Mouse (Mus musculus) E14TG2a.4 (cell line): ENCODE data around the gene Zhx3.
A peak's percentile ranks its signal among the peaks of the same experiment; 100 is the strongest.

Source experiments
- H3K27me3 ChIP-seq: 2 replicates; pipeline ENCODE4 v1.6.1; 2014; ENCODE audit warnings: low read length, control low read depth; ENCODE audit not compliant: insufficient read depth
- H3K36me3 ChIP-seq: 2 replicates; pipeline ENCODE4 v1.6.1; 2014; ENCODE audit warnings: low read length, control low read depth; ENCODE audit not compliant: insufficient read depth
- H3K4me1 ChIP-seq: replicated peaks from 2 replicates; pipeline ENCODE4 v1.6.1; 2014; ENCODE audit warnings: low read depth, low read length, control low read depth
- H3K4me3 ChIP-seq: replicated peaks from 2 replicates; pipeline ENCODE4 v1.5.1; 2014; ENCODE audit warnings: mild to moderate bottlenecking, low read length
- H3K9me3 ChIP-seq: 2 replicates; pipeline ENCODE4 v1.6.1; 2014; ENCODE audit warnings: low read length, control low read depth
- CTCF ChIP-seq: conservative IDR thresholded peaks from 2 replicates; pipeline ENCODE4 v1.5.1; 2014; ENCODE audit warnings: low read length
- NANOG ChIP-seq: IDR thresholded peaks from 2 replicates; pipeline ENCODE4 v1.6.1; 2014; ENCODE audit warnings: borderline replicate concordance, low read length, mixed read lengths
- POU5F1 ChIP-seq: IDR thresholded peaks from 2 replicates; pipeline ENCODE4 v1.6.1; 2014; ENCODE audit warnings: low read length, borderline replicate concordance

Gene Zhx3

DNA sequence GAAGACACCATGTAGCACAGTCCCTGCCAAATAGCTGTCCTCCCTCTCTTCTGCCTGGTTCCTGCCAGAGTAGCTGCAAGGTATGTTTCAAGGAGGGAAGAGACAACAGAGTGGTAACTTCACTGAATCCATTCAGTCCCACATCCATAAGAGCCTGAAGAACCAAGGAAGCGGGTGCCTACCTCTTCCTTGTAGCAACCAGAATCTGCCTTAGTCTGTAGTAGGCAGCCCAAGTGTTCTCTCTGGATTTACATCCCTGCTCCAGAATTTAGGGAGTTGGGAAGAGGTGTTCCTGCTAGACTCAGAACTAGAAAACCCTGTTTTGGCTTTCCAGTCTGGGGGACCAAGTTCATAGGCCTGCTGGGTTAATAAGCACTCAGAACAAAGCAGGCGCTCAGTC lies 105.6 kb downstream of the Zhx3 start:
- H3K36me3 ChIP-seq: peaks cover 47% of the 10 kb centered on the region
- no peaks in the 10 kb centered on the region for H3K9me3 ChIP-seq
- H3K4me1 ChIP-seq: peaks cover 24% of the 10 kb centered on the region
- no peak for TF ChIP-seq NANOG
- no peak for TF ChIP-seq CTCF
- no peak for TF ChIP-seq POU5F1
- no peaks in the 10 kb centered on the region for H3K27me3 ChIP-seq
- no peak overlapping the region for H3K4me3 ChIP-seq

DNA sequence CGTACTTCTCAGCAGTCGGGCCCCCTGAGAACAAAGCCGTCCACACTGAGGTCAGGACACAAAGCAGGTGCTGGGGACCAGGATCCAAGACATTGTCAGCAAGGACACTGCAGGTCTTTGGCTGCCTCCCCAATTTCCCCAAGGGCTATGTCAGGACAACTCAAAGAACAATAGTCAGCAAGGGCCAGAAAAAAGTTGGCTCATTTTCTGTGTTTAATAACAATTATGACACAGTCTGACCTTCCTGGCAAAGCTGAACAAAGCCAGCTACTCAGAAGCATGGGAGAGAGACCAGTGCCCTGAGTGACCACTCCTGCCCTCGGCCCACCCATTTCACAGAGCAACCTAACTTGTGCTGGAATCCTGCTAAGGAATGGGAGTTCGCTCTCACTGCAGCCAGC lies 106.4 kb downstream of the Zhx3 start:
- Histone ChIP-seq H3K4me3 (no peak overlapping the region), H3K4me1 (peaks cover 24% of the 10 kb centered on the region), H3K9me3 (no peaks in the 10 kb centered on the region), H3K36me3 (peaks cover 56% of the 10 kb centered on the region), H3K27me3 (no peaks in the 10 kb centered on the region)
- no peak for TF ChIP-seq POU5F1
- no peak for TF ChIP-seq CTCF
- no peak for TF ChIP-seq NANOG

DNA sequence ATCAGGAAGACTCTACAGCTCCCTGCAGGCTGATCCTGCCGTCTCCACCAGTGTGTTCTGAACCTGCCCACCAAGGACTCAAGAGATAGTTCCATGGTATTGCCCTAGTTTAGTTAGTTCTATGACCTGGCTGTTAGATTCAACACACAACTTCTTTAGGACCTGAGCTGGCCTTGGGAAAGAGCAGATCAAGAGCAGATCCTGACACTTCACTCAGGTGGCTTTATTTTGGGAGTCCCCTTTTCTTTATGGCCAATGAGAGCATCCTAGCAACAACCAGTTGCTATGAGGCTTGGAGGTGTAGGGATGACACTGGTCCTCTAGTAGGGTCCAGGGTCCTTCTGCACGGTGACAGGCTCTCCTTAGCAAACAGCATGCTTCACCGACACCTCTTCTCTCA lies 107.7 kb downstream of the Zhx3 start:
- TF ChIP-seq POU5F1: no peak
- TF ChIP-seq NANOG: no peak
- no peak for TF ChIP-seq CTCF
- H3K9me3 ChIP-seq: no peaks in the 10 kb centered on the region
- H3K4me1 ChIP-seq: peaks cover 24% of the 10 kb centered on the region
- peaks cover 68% of the 10 kb centered on the region for H3K36me3 ChIP-seq
- H3K27me3 ChIP-seq: no peaks in the 10 kb centered on the region
- H3K4me3 ChIP-seq: no peak overlapping the region

DNA sequence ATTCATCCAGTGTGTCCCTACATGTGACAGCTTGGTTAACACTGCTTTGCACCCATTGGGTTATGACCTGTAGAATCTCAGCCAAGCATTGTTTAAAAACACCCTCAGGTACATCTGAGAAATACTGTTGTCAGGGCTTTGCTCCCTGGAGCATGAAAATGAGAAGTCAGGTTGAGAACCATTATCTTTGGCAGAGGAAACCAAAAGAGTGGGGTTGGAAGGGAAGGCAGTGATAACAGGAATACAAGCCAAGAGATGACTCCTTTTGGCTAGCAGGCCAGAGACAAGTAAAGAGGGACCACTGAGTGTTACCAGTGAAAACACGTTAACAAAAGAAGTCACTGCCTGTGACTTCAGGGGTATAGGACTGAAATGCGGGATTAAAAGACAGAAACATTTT lies 108.4 kb downstream of the Zhx3 start:
- Histone ChIP-seq H3K36me3 (peaks cover 75% of the 10 kb centered on the region), H3K9me3 (no peaks in the 10 kb centered on the region), H3K4me3 (no peak overlapping the region), H3K4me1 (peaks cover 24% of the 10 kb centered on the region), H3K27me3 (no peaks in the 10 kb centered on the region)
- TF ChIP-seq CTCF (no peak), NANOG (no peak), POU5F1 (no peak)

DNA sequence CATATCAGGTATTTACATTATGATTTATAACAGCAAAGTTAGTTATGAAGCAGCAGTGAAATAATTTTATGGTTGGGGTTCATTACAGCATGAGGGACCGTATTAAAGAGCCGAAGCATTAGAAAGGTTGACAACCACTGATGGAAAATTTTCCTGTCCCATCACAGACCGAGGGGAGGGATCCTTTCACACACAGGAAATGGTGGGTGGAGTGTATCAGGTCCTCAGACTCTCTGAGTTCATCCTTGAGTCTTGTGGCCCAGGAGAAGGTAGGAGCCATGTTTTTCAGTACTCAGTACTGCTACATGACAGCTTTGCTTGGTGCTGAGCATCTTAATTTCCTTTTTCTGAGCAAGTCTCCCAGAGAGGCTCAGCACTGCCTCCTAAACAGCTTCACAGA lies 109.0 kb downstream of the Zhx3 start:
- Histone ChIP-seq H3K27me3 (no peaks in the 10 kb centered on the region), H3K4me3 (no peak overlapping the region), H3K9me3 (no peaks in the 10 kb centered on the region), H3K4me1 (peaks cover 24% of the 10 kb centered on the region), H3K36me3 (peaks cover 81% of the 10 kb centered on the region)
- TF ChIP-seq NANOG (no peak), POU5F1 (no peak), CTCF (no peak)

DNA sequence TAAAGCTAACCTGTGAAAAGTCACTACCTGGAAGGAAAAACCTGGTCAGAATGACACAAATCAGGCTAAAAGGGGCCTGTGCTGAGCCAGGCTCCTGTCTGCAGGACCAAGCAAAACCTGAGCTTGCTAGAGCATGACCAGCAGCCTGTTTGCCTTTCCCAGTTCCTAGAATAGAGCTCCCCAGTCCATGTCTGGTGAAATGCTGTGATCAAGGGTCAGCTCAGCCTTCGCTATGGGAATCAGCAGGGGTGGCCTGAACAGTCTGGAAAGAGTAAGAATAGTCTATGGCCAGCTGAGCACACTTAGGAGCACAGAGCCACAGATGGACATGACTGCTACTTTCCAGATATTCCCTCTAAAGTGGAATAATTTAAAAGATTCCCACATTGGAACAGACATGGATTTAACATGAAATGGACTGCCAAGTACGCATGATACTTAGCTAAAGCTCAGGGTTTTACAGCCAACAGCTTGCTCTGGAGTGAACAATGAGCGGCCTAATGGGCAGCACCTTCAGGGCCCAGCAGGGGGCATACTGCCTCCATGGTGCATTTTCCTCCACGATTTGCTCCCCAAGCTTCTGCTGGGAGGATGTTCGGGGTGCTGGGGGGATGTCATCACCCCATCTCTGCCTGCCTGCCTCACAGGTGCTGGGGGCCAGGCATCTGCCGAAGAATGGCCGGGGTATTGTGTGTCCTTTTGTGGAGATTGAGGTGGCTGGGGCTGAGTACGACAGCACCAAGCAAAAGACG lies 112.2 kb downstream of the Zhx3 start:
- no peak overlapping the region for H3K4me3 ChIP-seq
- peaks cover 17% of the 10 kb centered on the region for H3K4me1 ChIP-seq
- no peaks in the 10 kb centered on the region for H3K9me3 ChIP-seq
- TF ChIP-seq POU5F1 (no peak), CTCF (peak; percentile 30)
- no peaks in the 10 kb centered on the region for H3K27me3 ChIP-seq
- H3K36me3 ChIP-seq: peaks cover 96% of the 10 kb centered on the region

DNA sequence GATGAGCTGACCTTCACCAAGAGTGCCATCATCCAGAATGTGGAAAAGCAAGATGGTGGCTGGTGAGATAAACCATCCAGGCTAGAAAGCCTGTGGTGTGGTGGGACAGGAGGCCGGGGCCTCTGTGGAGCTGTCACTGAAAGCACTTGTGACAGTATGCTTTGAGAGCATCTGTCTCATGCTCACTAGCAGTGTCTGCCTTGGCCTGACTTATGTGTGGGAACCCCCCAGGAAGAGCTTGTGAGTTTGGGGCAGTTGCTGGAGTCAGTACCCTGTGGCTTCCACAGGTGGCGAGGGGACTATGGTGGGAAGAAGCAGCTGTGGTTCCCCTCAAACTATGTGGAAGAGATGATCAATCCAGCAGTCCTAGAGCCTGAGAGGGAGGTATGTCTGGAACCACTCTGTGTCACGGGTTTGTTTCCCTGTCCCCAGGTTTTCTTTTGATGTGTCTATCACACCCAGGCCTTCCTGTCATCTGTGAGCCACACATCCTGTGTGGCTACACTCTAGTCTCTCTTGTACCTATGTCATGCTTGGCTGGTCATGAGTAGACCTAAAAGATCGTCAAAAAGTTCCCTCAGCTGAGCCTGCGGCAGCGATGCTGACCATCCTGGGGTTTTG lies 116.1 kb downstream of the Zhx3 start:
- TF ChIP-seq CTCF (no peak), POU5F1 (no peak), NANOG (no peak)
- Histone ChIP-seq H3K36me3 (peaks cover 100% of the 10 kb centered on the region), H3K9me3 (no peaks in the 10 kb centered on the region), H3K27me3 (no peaks in the 10 kb centered on the region), H3K4me3 (no peak overlapping the region), H3K4me1 (peaks cover 12% of the 10 kb centered on the region)

DNA sequence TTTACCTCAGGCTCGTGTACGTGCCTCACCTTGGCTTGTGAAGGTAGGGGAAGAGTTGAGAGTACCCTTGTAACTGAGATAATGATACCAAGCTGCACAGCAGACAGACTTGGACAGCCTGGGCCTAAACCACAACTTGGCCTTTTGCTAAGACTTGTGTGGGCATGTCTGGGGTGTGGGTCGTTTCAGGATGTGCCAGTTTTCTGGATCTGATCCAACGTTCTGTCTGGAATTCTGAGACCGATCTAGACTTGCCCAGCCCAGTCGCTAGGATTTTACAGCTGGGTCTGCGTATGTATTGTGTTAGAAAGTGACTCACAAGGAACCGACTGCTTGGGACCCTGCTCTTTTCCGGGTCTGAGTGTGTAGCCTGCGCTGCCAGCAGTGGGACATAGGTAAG lies 125.7 kb downstream of the Zhx3 start:
- Histone ChIP-seq H3K4me1 (peaks cover 80% of the 10 kb centered on the region), H3K4me3 (no peak overlapping the region)
- TF ChIP-seq NANOG (no peak), CTCF (no peak), POU5F1 (no peak)

More for the DNA sequence above, 125.7 kb downstream of the Zhx3 start:
- Histone ChIP-seq H3K9me3 (no peaks in the 10 kb centered on the region), H3K27me3 (no peaks in the 10 kb centered on the region), H3K36me3 (peaks cover 93% of the 10 kb centered on the region)
